Mouse (Mus musculus): ENCODE measurements around the gene 4930590J08Rik. TPM values are rescaled to one million over a fixed set of nuclear protein-coding genes. Genes with fewer than 3 reads are reported as not detected.

4930590J08Rik gene
- polyA plus RNA-seq, 1 experiment from 2014 or later: 0.69 TPM

- peaks cover 7% of the 10 kb centered on the region for H3K4me1 ChIP-seq (ENCODE audit: control insufficient read depth, insufficient read depth, low read length)
- H3K4me3 ChIP-seq (ENCODE audit: low read length): peak within 1 kb of the TSS; percentile 65
- H3K4me2 ChIP-seq (replicated peaks; ENCODE audit: low read depth, low read length): peak within 1 kb of the TSS; percentile 88
- no peaks in the 10 kb centered on the region for H3K36me3 ChIP-seq (ENCODE audit: control insufficient read depth, insufficient read depth, low read length)
- peak; percentile 86 for ATAC-seq (ENCODE audit: low FRiP score, low TSS enrichment)
- H3K27ac ChIP-seq (ENCODE audit: low read depth, low read length): no peak within 1 kb of the TSS; the same call in 1 of the 2 replicates
- peaks cover 6% of the 10 kb centered on the region for H3K27me3 ChIP-seq (ENCODE audit: control insufficient read depth, insufficient read depth, low read length)
- 1% methylated on average over 45 of the region's 62 CpGs for WGBS
- H3K9me3 ChIP-seq (ENCODE audit: control insufficient read depth, low read length): no peaks in the 10 kb centered on the region
- H3K9ac ChIP-seq (ENCODE audit: low read depth, low read length): peak within 1 kb of the TSS; percentile 72
Observed at GRCm38 (mm10) chr6:91978371-91979300, 76.0 kb downstream of the 4930590J08Rik start, which contains the start of gene Fgd5. TSS of gene Fgd5 (plus strand) at chr6:91978878.

- Histone ChIP-seq H3K27me3 (ENCODE audit: control insufficient read depth, insufficient read depth, low read length) (peaks cover 6% of the 10 kb centered on the region), H3K4me3 (ENCODE audit: low read length) (peak overlapping the region; percentile 65), H3K9ac (ENCODE audit: low read depth, low read length) (peak overlapping the region; percentile 72), H3K36me3 (ENCODE audit: control insufficient read depth, insufficient read depth, low read length) (no peaks in the 10 kb centered on the region), H3K9me3 (ENCODE audit: control insufficient read depth, low read length) (no peaks in the 10 kb centered on the region), H3K4me2 (replicated peaks; ENCODE audit: low read depth, low read length) (peak overlapping the region; percentile 88), H3K27ac (ENCODE audit: low read depth, low read length) (no peak overlapping the region), H3K4me1 (ENCODE audit: control insufficient read depth, insufficient read depth, low read length) (peaks cover 7% of the 10 kb centered on the region)
- WGBS: 9% methylated on average over 23 of the region's 23 CpGs
- no peak for ATAC-seq (ENCODE audit: low FRiP score, low TSS enrichment)
Observed at GRCm38 (mm10) chr6:91979301-91979996, 76.8 kb downstream of the 4930590J08Rik start.

DNA sequence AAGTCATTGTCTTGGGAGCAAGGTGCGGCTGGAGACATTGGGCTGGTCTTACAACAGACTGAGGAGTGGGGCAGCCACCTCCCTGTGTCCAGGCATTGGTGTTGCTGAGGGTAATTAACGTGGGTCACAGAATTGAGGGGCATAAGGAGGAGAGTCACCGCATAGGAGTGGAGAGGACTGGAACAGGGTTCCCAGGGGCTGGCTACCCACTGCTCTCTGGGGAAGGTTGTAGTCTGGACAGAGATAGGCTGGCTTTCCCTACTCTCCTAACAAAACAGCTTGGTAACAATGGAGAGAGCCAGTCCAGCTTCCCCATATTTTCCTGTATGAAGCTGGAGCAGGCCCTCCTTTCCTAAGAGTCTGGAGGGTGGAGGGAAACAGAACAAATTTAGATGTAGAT lies 77.4 kb downstream of the 4930590J08Rik start:
- Histone ChIP-seq H3K9ac (ENCODE audit: low read depth, low read length) (peak overlapping the region; percentile 31; the same call in 1 of the 2 replicates), H3K27me3 (ENCODE audit: control insufficient read depth, insufficient read depth, low read length) (peaks cover 6% of the 10 kb centered on the region)

GRCm38 (mm10) chr6:91990101-91990500 lies 87.5 kb downstream of the 4930590J08Rik start:
- Histone ChIP-seq H3K4me1 (ENCODE audit: control insufficient read depth, insufficient read depth, low read length) (0 out of 2 replicates have a peak, but pooled peaks cover 4% of the 10 kb centered on the region), H3K9ac (ENCODE audit: low read depth, low read length) (no peak overlapping the region), H3K4me2 (replicated peaks; ENCODE audit: low read depth, low read length) (no peak overlapping the region), H3K27me3 (ENCODE audit: control insufficient read depth, insufficient read depth, low read length) (no peaks in the 10 kb centered on the region), H3K36me3 (ENCODE audit: control insufficient read depth, insufficient read depth, low read length) (peaks cover 3% of the 10 kb centered on the region; the same call in 1 of the 2 replicates), H3K9me3 (ENCODE audit: control insufficient read depth, low read length) (no peaks in the 10 kb centered on the region), H3K27ac (ENCODE audit: low read depth, low read length) (no peak overlapping the region), H3K4me3 (ENCODE audit: low read length) (no peak overlapping the region)
- no peak for ATAC-seq (ENCODE audit: low FRiP score, low TSS enrichment)
- 90% methylated on average over 8 of the region's 8 CpGs for WGBS

More for the DNA sequence above, 77.4 kb downstream of the 4930590J08Rik start:
- Histone ChIP-seq H3K27ac (ENCODE audit: low read depth, low read length) (no peak overlapping the region), H3K4me2 (replicated peaks; ENCODE audit: low read depth, low read length) (peak overlapping the region; percentile 88), H3K4me1 (ENCODE audit: control insufficient read depth, insufficient read depth, low read length) (peaks cover 7% of the 10 kb centered on the region), H3K9me3 (ENCODE audit: control insufficient read depth, low read length) (no peaks in the 10 kb centered on the region), H3K4me3 (ENCODE audit: low read length) (peak overlapping the region; percentile 65), H3K36me3 (ENCODE audit: control insufficient read depth, insufficient read depth, low read length) (no peaks in the 10 kb centered on the region)
- no peak for ATAC-seq (ENCODE audit: low FRiP score, low TSS enrichment)
- 53% methylated on average over 3 of the region's 3 CpGs for WGBS

DNA sequence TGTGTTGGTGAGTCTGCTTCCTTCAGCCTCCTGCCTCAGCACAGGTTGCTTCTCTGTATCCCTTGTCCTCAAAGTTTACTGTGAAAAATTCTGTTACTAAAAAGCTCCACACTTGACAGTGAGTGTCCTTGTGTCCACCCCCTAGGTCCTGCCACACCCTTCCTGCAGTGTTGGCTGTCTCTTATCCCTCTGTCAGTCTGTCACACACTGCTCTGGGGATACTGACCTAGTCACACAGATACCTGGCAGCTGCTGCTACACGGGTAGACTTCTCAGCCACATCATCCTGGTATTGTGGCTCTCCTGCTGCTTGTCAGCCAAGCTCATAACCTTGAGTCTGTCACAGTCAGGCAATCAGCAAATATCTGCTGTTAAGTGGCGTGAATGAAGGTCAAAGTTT lies 90.2 kb downstream of the 4930590J08Rik start:
- ATAC-seq (ENCODE audit: low FRiP score, low TSS enrichment): no peak
- 65% methylated on average over 2 of the region's 2 CpGs for WGBS
- no peaks in the 10 kb centered on the region for H3K9me3 ChIP-seq (ENCODE audit: control insufficient read depth, low read length)

GRCm38 (mm10) chr6:91993795-91994505 lies 91.3 kb downstream of the 4930590J08Rik start:
- no peak overlapping the region for H3K4me2 ChIP-seq (replicated peaks; ENCODE audit: low read depth, low read length)
- 67% methylated on average over 8 of the region's 8 CpGs for WGBS
- H3K4me1 ChIP-seq (ENCODE audit: control insufficient read depth, insufficient read depth, low read length): 0 out of 2 replicates have a peak, but pooled peaks cover 4% of the 10 kb centered on the region
- no peak overlapping the region for H3K27ac ChIP-seq (ENCODE audit: low read depth, low read length)
- H3K9ac ChIP-seq (ENCODE audit: low read depth, low read length): no peak overlapping the region
- H3K9me3 ChIP-seq (ENCODE audit: control insufficient read depth, low read length): no peaks in the 10 kb centered on the region
- no peak overlapping the region for H3K4me3 ChIP-seq (ENCODE audit: low read length)
- no peaks in the 10 kb centered on the region; the same call in 1 of the 2 replicates for H3K36me3 ChIP-seq (ENCODE audit: control insufficient read depth, insufficient read depth, low read length)
- no peaks in the 10 kb centered on the region for H3K27me3 ChIP-seq (ENCODE audit: control insufficient read depth, insufficient read depth, low read length)
- ATAC-seq (ENCODE audit: low FRiP score, low TSS enrichment): no peak

More for the DNA sequence above, 90.2 kb downstream of the 4930590J08Rik start:
- H3K27me3 ChIP-seq (ENCODE audit: control insufficient read depth, insufficient read depth, low read length): no peaks in the 10 kb centered on the region
- H3K4me3 ChIP-seq (ENCODE audit: low read length): no peak overlapping the region
- no peak overlapping the region for H3K4me2 ChIP-seq (replicated peaks; ENCODE audit: low read depth, low read length)
- peaks cover 3% of the 10 kb centered on the region; the same call in 1 of the 2 replicates for H3K36me3 ChIP-seq (ENCODE audit: control insufficient read depth, insufficient read depth, low read length)
- H3K9ac ChIP-seq (ENCODE audit: low read depth, low read length): no peak overlapping the region
- H3K4me1 ChIP-seq (ENCODE audit: control insufficient read depth, insufficient read depth, low read length): 0 out of 2 replicates have a peak, but pooled peaks cover 4% of the 10 kb centered on the region
- H3K27ac ChIP-seq (ENCODE audit: low read depth, low read length): no peak overlapping the region

DNA sequence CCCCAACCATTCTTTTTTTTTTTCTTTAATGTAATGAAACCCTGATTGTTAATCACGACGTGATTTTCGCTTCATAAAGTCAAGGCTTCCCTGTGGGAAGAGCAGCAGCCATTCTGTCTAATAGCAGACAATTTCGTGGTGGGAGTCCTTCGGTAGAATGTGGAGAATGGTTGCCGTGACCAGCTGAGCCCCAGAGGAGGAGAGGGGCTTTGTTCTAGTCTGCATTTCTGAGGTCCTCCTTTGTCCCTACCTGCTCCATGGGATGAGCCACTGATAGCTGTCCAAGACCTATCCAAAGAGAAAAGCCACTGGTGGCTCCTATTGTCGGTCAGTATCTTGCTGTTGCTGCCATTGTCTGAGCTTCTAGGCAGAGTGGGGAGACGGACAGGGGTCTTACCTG lies 93.5 kb downstream of the 4930590J08Rik start:
- Histone ChIP-seq H3K4me1 (ENCODE audit: control insufficient read depth, insufficient read depth, low read length) (0 out of 2 replicates have a peak, but pooled peaks cover 4% of the 10 kb centered on the region), H3K9me3 (ENCODE audit: control insufficient read depth, low read length) (no peaks in the 10 kb centered on the region), H3K4me3 (ENCODE audit: low read length) (no peak overlapping the region), H3K36me3 (ENCODE audit: control insufficient read depth, insufficient read depth, low read length) (no peaks in the 10 kb centered on the region), H3K27me3 (ENCODE audit: control insufficient read depth, insufficient read depth, low read length) (no peaks in the 10 kb centered on the region), H3K27ac (ENCODE audit: low read depth, low read length) (no peak overlapping the region), H3K4me2 (replicated peaks; ENCODE audit: low read depth, low read length) (no peak overlapping the region), H3K9ac (ENCODE audit: low read depth, low read length) (no peak overlapping the region)
- 78% methylated on average over 8 of the region's 8 CpGs for WGBS
- ATAC-seq (ENCODE audit: low FRiP score, low TSS enrichment): no peak

Measured in kidney, embryonic 14.5 days (tissue).